Mouse (Mus musculus) stomach, postnatal 0 days (tissue): Measurements from ENCODE around the gene Xpo4.

Source experiments
- CTCF ChIP-seq: IDR thresholded peaks from 2 replicates; pipeline ENCODE4 v1.5.1; 2016; ENCODE audit warnings: antibody characterized with exemption, low read depth, mild to moderate bottlenecking, moderate library complexity
- EP300 ChIP-seq: optimal IDR thresholded peaks from 2 replicates; pipeline ENCODE3; 2016; ENCODE audit warnings: antibody characterized with exemption

- TF ChIP-seq EP300 (no peak), CTCF (no peak)
Measured at GRCm38 (mm10) chr14:57657500-57657899, 7.7 kb downstream of the Xpo4 start.
